7 mouse cellular contexts compared by ENCODE assay signal in the genomic region with DNA sequence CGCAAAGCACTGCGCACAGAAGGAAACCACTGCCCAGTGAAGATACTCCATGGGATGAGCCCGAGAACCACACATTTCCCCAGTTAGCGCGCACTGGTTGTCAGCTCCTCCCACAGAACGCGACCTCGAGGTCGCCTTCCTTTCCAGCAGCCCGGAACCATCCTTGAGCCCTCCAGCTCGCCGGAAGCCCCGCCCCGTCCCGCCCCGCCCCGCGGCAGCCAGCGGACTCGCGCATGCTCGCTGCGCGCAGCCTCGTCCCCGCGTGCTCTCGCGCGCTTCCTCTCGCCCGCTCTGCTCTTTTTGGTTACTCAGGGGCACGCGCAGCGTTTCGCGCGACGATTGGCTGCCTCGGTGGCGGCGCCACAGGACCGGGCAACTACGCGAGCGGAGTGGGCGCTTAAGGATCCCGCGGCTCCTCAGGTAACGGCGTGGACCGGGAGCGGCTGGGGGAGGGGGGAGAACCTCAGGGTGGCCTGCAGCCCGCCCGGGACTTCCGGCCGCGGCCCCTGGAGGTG. TPM values are rescaled to one million over a fixed set of nuclear protein-coding genes. Genes with fewer than 3 reads are reported as not detected.
A peak's percentile ranks its signal among the peaks of the same experiment; 100 is the strongest.
DNase-seq lines count a peak whose midpoint lies in the region; ATAC-seq lines count a peak whose summit lies in the region.

Prps1l3 (plus strand) TSS at position 221 of the 515 bp plus-strand sequence.
Mipol1 (plus strand) TSS at position 236 of the 515 bp plus-strand sequence.

- peak within 1 kb of the TSS; percentile 98 for H3K27ac ChIP-seq in embryonic facial prominence, embryonic 10.5 days (replicated peaks)
- peak within 1 kb of the TSS; percentile 97 for H3K27ac ChIP-seq in limb, embryonic 10.5 days
- peak within 1 kb of the TSS; percentile 86 for H3K27ac ChIP-seq in midbrain, embryonic 13.5 days

- H3K4me1 ChIP-seq in embryonic facial prominence, embryonic 10.5 days, result peaks cover 6% of the 10 kb centered on the region
- H3K4me1 ChIP-seq in limb, embryonic 10.5 days, result peaks cover 5% of the 10 kb centered on the region
- H3K4me1 ChIP-seq in midbrain, embryonic 13.5 days (replicated peaks), result peaks cover 9% of the 10 kb centered on the region; the same call in 1 of the 2 replicates

- no peaks in the 10 kb centered on the region for H3K27me3 ChIP-seq in embryonic facial prominence, embryonic 10.5 days (replicated peaks; ENCODE audit: low read depth, poor library complexity, severe bottlenecking)
- no peaks in the 10 kb centered on the region for H3K27me3 ChIP-seq in limb, embryonic 10.5 days (ENCODE audit: low read depth, poor library complexity, severe bottlenecking)
- no peaks in the 10 kb centered on the region for H3K27me3 ChIP-seq in midbrain, embryonic 13.5 days

- H3K4me3 ChIP-seq in embryonic facial prominence, embryonic 10.5 days, result peak within 1 kb of the TSS; percentile 83
- peak within 1 kb of the TSS; percentile 78 for H3K4me3 ChIP-seq in limb, embryonic 10.5 days
- peak within 1 kb of the TSS; percentile 82 for H3K4me3 ChIP-seq in midbrain, embryonic 13.5 days (replicated peaks)

- DNase-seq in adrenal gland, postnatal 10 days, result peak; percentile 93
- peak; percentile 97 for DNase-seq in embryonic facial prominence, embryonic 10.5 days (ENCODE audit: low spot score)
- DNase-seq in kidney, adult 11 months, result peak; percentile 89
- peak; percentile 98 for DNase-seq in limb, embryonic 10.5 days (ENCODE audit: low spot score)
- peak; percentile 82 for DNase-seq in spleen, adult 12 weeks (ENCODE audit: low spot score)

- peaks cover 18% of the 10 kb centered on the region for H3K36me3 ChIP-seq in embryonic facial prominence, embryonic 10.5 days (replicated peaks)
- H3K36me3 ChIP-seq in limb, embryonic 10.5 days, result peaks cover 12% of the 10 kb centered on the region
- H3K36me3 ChIP-seq in midbrain, embryonic 13.5 days, result no peaks in the 10 kb centered on the region

- peak within 1 kb of the TSS; percentile 83 for H3K9ac ChIP-seq in midbrain, embryonic 13.5 days (replicated peaks)

- under 1% methylated on average over 58 of the region's 58 CpGs for WGBS in embryonic facial prominence, embryonic 10.5 days
- WGBS in limb, embryonic 10.5 days, result under 1% methylated on average over 58 of the region's 58 CpGs
- WGBS in midbrain, embryonic 13.5 days, result 1% methylated on average over 58 of the region's 58 CpGs

- H3K9me3 ChIP-seq in embryonic facial prominence, embryonic 10.5 days, result no peaks in the 10 kb centered on the region
- H3K9me3 ChIP-seq in limb, embryonic 10.5 days (replicated peaks), result no peaks in the 10 kb centered on the region
- H3K9me3 ChIP-seq in midbrain, embryonic 13.5 days, result no peaks in the 10 kb centered on the region

- peak within 1 kb of the TSS; percentile 71 for H3K4me2 ChIP-seq in midbrain, embryonic 13.5 days (replicated peaks)

- peak; percentile 87 for ATAC-seq in granulocyte monocyte progenitor cell, adult 5-6 weeks (replicated peaks; ENCODE audit: poor library complexity, severe bottlenecking)
- peak; percentile 97 for ATAC-seq in midbrain, embryonic 13.5 days

RNA-seq across cellular contexts. Expression of gene Prps1l3, which starts in this region (rescaled TPM):
- total RNA-seq in adrenal gland, postnatal 10 days (2021), result 10 to 100 TPM; 33.5 to 34.6 TPM
- 92.8 and 93.1 TPM in 2 replicates for polyA plus RNA-seq in embryonic facial prominence, embryonic 10.5 days (2016; fragmentation: Nextera tagmentation; extraction: Ambion mirVana)
- 26.6 and 36.6 TPM in 2 replicates for total RNA-seq in granulocyte monocyte progenitor cell, adult 5-6 weeks (2014; fragmentation: Nextera tagmentation)
- total RNA-seq in granulocyte monocyte progenitor cell, adult 5-6 weeks (2017), result 70.2 and 101 TPM in 2 replicates
- polyA plus RNA-seq in limb, embryonic 10.5 days (2016; fragmentation: Nextera tagmentation; extraction: Ambion mirVana), result 85.5 and 87.5 TPM in 2 replicates
- polyA plus RNA-seq in midbrain, embryonic 13.5 days (2015; fragmentation: Nextera tagmentation; extraction: Ambion mirVana), result 41.9 and 42.4 TPM in 2 replicates

RNA-seq across cellular contexts. Expression of gene Mipol1, which starts in this region (rescaled TPM):
- total RNA-seq in adrenal gland, postnatal 10 days (2021), result 10 to 100 TPM in 1 of 2 experiments, 1 to 10 TPM in 1; 9.1 to 11.5 TPM
- 9.9 and 10.2 TPM in 2 replicates for polyA plus RNA-seq in embryonic facial prominence, embryonic 10.5 days (2016; fragmentation: Nextera tagmentation; extraction: Ambion mirVana)
- total RNA-seq in granulocyte monocyte progenitor cell, adult 5-6 weeks (2014; fragmentation: Nextera tagmentation), result 3.8 and 5.9 TPM in 2 replicates
- total RNA-seq in granulocyte monocyte progenitor cell, adult 5-6 weeks (2017), result 5.0 and 8.1 TPM in 2 replicates
- 10.6 and 12.5 TPM in 2 replicates for polyA plus RNA-seq in limb, embryonic 10.5 days (2016; fragmentation: Nextera tagmentation; extraction: Ambion mirVana)
- 5.4 and 7.1 TPM in 2 replicates for polyA plus RNA-seq in midbrain, embryonic 13.5 days (2015; fragmentation: Nextera tagmentation; extraction: Ambion mirVana)

Comparison
In these comparisons a context has a peak if more than half of its experiments do, and no peak if none do; other contexts are left out.
1. Peak in every context shown above with its lines: DNase-seq, ATAC-seq, H3K4me3 ChIP-seq and H3K27ac ChIP-seq.